Mouse (Mus musculus): ENCODE measurements around the gene Scoc. TPM values are rescaled to one million over a fixed set of nuclear protein-coding genes. Genes with fewer than 3 reads are reported as not detected.

The Scoc gene
- total and polyA plus RNA-seq, 3 experiments = 14.7 to 29.5 TPM; not detected in 1

DNA sequence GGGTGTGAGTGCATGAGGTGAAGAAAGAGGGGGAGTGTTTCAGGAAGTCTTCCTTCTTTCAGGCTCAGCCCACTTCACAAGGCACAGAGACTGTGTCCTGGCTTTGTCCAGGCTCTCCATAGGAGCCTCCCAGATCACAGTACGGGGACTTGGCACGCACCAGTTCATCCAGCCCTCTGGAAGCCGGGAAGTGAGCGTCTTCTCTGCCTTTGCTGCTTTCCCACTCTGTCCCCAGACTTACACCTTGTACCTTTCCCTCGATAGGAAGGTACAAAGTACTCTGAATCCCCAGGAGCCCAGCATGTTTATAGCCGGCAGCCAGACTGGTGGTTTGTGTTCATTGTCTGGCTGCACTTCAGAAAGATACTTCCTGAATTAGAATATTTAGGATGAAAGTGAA, 1.1 kb downstream of the Scoc start:
- no peak for DNase-seq (ENCODE audit: low read depth, low spot score)

GRCm38 (mm10) chr8:83451056-83451455, 7.1 kb downstream of the Scoc start:
- H3K4me1 ChIP-seq (ENCODE audit: control insufficient read depth in 1 of 2, insufficient read depth in 2 of 2, low read length in 2 of 2) = no peaks in the 10 kb centered on the region
- H3K79me2 ChIP-seq (ENCODE audit: control insufficient read depth, insufficient read depth, low read length, poor library complexity) = no peaks in the 10 kb centered on the region
- H3K4me3 ChIP-seq (ENCODE audit: control insufficient read depth in 1 of 2, insufficient read depth in 1 of 2, low read depth in 2 of 2, low read length in 2 of 2) = no peak overlapping the region
- H3K27me3 ChIP-seq (ENCODE audit: control insufficient read depth in 1 of 2, insufficient read depth in 2 of 2, low read length in 2 of 2) = no peaks in the 10 kb centered on the region; a peak in 1 of 4 replicates
- no peak overlapping the region for H3K9ac ChIP-seq (ENCODE audit: control insufficient read depth, low read depth, low read length, poor library complexity, severe bottlenecking)
- H3K36me3 ChIP-seq (ENCODE audit: control insufficient read depth in 1 of 2, insufficient read depth in 2 of 2, low read length in 2 of 2) = no peaks in the 10 kb centered on the region
- peak; percentile 72 for DNase-seq (ENCODE audit: low read depth, low spot score)
- TF ChIP-seq CTCF (IDR thresholded peaks at IDR 0.05 in 2 of 3, conservative IDR thresholded peaks at IDR 0.05 in 1 of 3; ENCODE audit: control insufficient read depth in 1 of 3, insufficient read depth in 1 of 3, low read depth in 2 of 3, low read length in 3 of 3, poor library complexity in 1 of 3, severe bottlenecking in 1 of 3) (peak in 2 of 3 experiments; percentile 79 to 85; a peak in 4 of 6 replicates), RAD21 (IDR thresholded peaks at IDR 0.05; ENCODE audit: low read depth, low read length) (peak; percentile 90), SIN3A (IDR thresholded peaks at IDR 0.05; ENCODE audit: low read length) (no peak), HCFC1 (IDR thresholded peaks at IDR 0.05; ENCODE audit: low read depth, low read length) (no peak), MEF2A (IDR thresholded peaks at IDR 0.05; ENCODE audit: extremely low read depth, insufficient replicate concordance, low read depth, low read length, poor library complexity, severe bottlenecking) (no peak), MXI1 (IDR thresholded peaks at IDR 0.05; ENCODE audit: low read depth, low read length) (no peak), JUND (IDR thresholded peaks at IDR 0.05; ENCODE audit: low read depth, low read length) (no peak), POLR2AphosphoS5 (IDR thresholded peaks at IDR 0.05; ENCODE audit: borderline replicate concordance, low read depth, low read length) (no peak), NELFE (IDR thresholded peaks at IDR 0.05; ENCODE audit: low read depth, low read length) (no peak), BHLHE40 (IDR thresholded peaks at IDR 0.05; ENCODE audit: borderline replicate concordance, low read depth, low read length) (no peak), ZC3H11A (IDR thresholded peaks at IDR 0.05; ENCODE audit: low read depth, low read length) (peak; percentile 65), SMC3 (IDR thresholded peaks at IDR 0.05; ENCODE audit: low read depth, low read length) (peak; percentile 72)
- H3K27ac ChIP-seq (ENCODE audit: control insufficient read depth, low read depth, low read length) = no peak overlapping the region
- no peaks in the 10 kb centered on the region for H3K9me3 ChIP-seq (replicated peaks; ENCODE audit: insufficient read depth, low read length)

More for the DNA sequence above, 1.1 kb downstream of the Scoc start:
- Histone ChIP-seq H3K27me3 (ENCODE audit: control insufficient read depth in 1 of 2, insufficient read depth in 2 of 2, low read length in 2 of 2) (no peaks in the 10 kb centered on the region; a peak in 1 of 4 replicates), H3K9me3 (replicated peaks; ENCODE audit: insufficient read depth, low read length) (no peaks in the 10 kb centered on the region), H3K4me3 (ENCODE audit: control insufficient read depth in 1 of 2, insufficient read depth in 1 of 2, low read depth in 2 of 2, low read length in 2 of 2) (no peak overlapping the region), H3K9ac (ENCODE audit: control insufficient read depth, low read depth, low read length, poor library complexity, severe bottlenecking) (no peak overlapping the region), H3K36me3 (ENCODE audit: control insufficient read depth in 1 of 2, insufficient read depth in 2 of 2, low read length in 2 of 2) (no peaks in the 10 kb centered on the region), H3K4me1 (ENCODE audit: control insufficient read depth in 1 of 2, insufficient read depth in 2 of 2, low read length in 2 of 2) (no peaks in the 10 kb centered on the region), H3K79me2 (ENCODE audit: control insufficient read depth, insufficient read depth, low read length, poor library complexity) (no peaks in the 10 kb centered on the region), H3K27ac (ENCODE audit: control insufficient read depth, low read depth, low read length) (no peak overlapping the region)
- TF ChIP-seq HCFC1 (IDR thresholded peaks at IDR 0.05; ENCODE audit: low read depth, low read length) (no peak), MEF2A (IDR thresholded peaks at IDR 0.05; ENCODE audit: extremely low read depth, insufficient replicate concordance, low read depth, low read length, poor library complexity, severe bottlenecking) (no peak), NELFE (IDR thresholded peaks at IDR 0.05; ENCODE audit: low read depth, low read length) (no peak)

DNA sequence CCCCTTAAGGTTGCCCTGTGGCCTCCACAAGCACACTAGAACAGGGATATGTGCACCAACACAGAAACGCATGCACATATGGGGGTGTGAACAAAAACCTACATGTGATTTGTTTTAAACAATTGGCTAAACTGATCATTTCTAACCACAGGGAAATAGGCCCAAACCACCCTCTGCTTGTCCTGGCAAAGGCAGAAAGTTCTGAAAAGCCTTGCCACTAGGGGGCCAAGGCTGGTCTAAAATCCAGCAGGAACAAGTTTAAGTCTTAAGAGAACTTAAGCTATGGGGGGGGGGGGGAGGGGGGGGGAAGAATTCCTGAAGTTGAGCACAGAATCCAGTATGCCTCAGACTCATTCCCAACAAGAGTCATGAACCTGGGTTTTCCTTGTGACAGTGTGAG, 8.2 kb downstream of the Scoc start:
- Histone ChIP-seq H3K36me3 (ENCODE audit: control insufficient read depth in 1 of 2, insufficient read depth in 2 of 2, low read length in 2 of 2) (no peaks in the 10 kb centered on the region), H3K9ac (ENCODE audit: control insufficient read depth, low read depth, low read length, poor library complexity, severe bottlenecking) (no peak overlapping the region), H3K27me3 (ENCODE audit: control insufficient read depth in 1 of 2, insufficient read depth in 2 of 2, low read length in 2 of 2) (no peaks in the 10 kb centered on the region), H3K79me2 (ENCODE audit: control insufficient read depth, insufficient read depth, low read length, poor library complexity) (no peaks in the 10 kb centered on the region), H3K4me1 (ENCODE audit: control insufficient read depth in 1 of 2, insufficient read depth in 2 of 2, low read length in 2 of 2) (no peaks in the 10 kb centered on the region), H3K9me3 (replicated peaks; ENCODE audit: insufficient read depth, low read length) (no peaks in the 10 kb centered on the region), H3K27ac (ENCODE audit: control insufficient read depth, low read depth, low read length) (no peak overlapping the region), H3K4me3 (ENCODE audit: control insufficient read depth in 1 of 2, insufficient read depth in 1 of 2, low read depth in 2 of 2, low read length in 2 of 2) (no peak overlapping the region)
- peak; percentile 25; the same call in 1 of the 2 replicates for TF ChIP-seq SMC3 (IDR thresholded peaks at IDR 0.05; ENCODE audit: low read depth, low read length)
- no peak for TF ChIP-seq TCF12 (IDR thresholded peaks at IDR 0.05; ENCODE audit: low read depth, low read length)
- TF ChIP-seq CTCF (IDR thresholded peaks at IDR 0.05 in 2 of 3, conservative IDR thresholded peaks at IDR 0.05 in 1 of 3; ENCODE audit: control insufficient read depth in 1 of 3, insufficient read depth in 1 of 3, low read depth in 2 of 3, low read length in 3 of 3, poor library complexity in 1 of 3, severe bottlenecking in 1 of 3) = peak; percentile 41 to 57 (median 44)
- DNase-seq (ENCODE audit: low read depth, low spot score) = peak; percentile 59

All from MEL (cell line).